Mouse (Mus musculus) cerebellum, postnatal 36 days (tissue): ENCODE results near the gene Rnf115.
"Not testable (repeated sequence)": the region's sequence is repeated elsewhere in the genome, so short reads cannot be mapped to it uniquely, and the experiment has no call there.

Source experiments
- DNase-seq, 2 experiments: peaks; one replicate each; pipeline ENCODE4 v3.0.0; 2021 to 2022; ENCODE audit warnings: mixed read lengths in 2 of 2

The Rnf115 gene

GRCm38 (mm10) chr3:96727343-96727827 lies at the start of gene Rnf115, which contains the start of gene Polr3c:
Rnf115 (plus strand) TSS chr3:96727664.
Polr3c (minus strand) TSS chr3:96727628.
- DNase-seq: peak; percentile 93 to 97

GRCm38 (mm10) chr3:96678456-96678855 lies 49.0 kb upstream of the Rnf115 start:
- no peak for DNase-seq

GRCm38 (mm10) chr3:96679159-96679674 lies 48.2 kb upstream of the Rnf115 start:
- DNase-seq: no peak

- no peak for DNase-seq
Observed at GRCm38 (mm10) chr3:96680269-96680956, 47.1 kb upstream of the Rnf115 start.

GRCm38 (mm10) chr3:96683496-96683895 lies 44.0 kb upstream of the Rnf115 start:
- no peak for DNase-seq

GRCm38 (mm10) chr3:96684151-96684821 lies 43.2 kb upstream of the Rnf115 start:
- DNase-seq: no peak

GRCm38 (mm10) chr3:96684822-96685156 lies 42.7 kb upstream of the Rnf115 start:
- DNase-seq: no peak

GRCm38 (mm10) chr3:96686057-96686456 lies 41.4 kb upstream of the Rnf115 start:
- not testable (repeated sequence) for DNase-seq

GRCm38 (mm10) chr3:96688854-96689253 lies 38.6 kb upstream of the Rnf115 start:
- DNase-seq: no peak

- DNase-seq: no peak
Observed at GRCm38 (mm10) chr3:96690298-96690697, 37.2 kb upstream of the Rnf115 start.

GRCm38 (mm10) chr3:96692506-96692905 lies 35.0 kb upstream of the Rnf115 start:
- no peak for DNase-seq

- no peak for DNase-seq
Observed at GRCm38 (mm10) chr3:96693579-96693978, 33.9 kb upstream of the Rnf115 start.

- peak; percentile 41 to 49 for DNase-seq
Observed at GRCm38 (mm10) chr3:96696198-96696765, 31.2 kb upstream of the Rnf115 start, which contains the start of gene Pias3. Pias3 (plus strand) TSS chr3:96696384.

- peak; percentile 78 to 85 for DNase-seq
Observed at GRCm38 (mm10) chr3:96696766-96697732, 30.4 kb upstream of the Rnf115 start.

GRCm38 (mm10) chr3:96698993-96699690 lies 28.3 kb upstream of the Rnf115 start:
- peak in 1 of 2 experiments; percentile 20 for DNase-seq

GRCm38 (mm10) chr3:96700376-96700775 lies 27.1 kb upstream of the Rnf115 start:
- DNase-seq: peak; percentile 20 to 28

- no peak for DNase-seq
Observed at GRCm38 (mm10) chr3:96701003-96701402, 26.5 kb upstream of the Rnf115 start.

GRCm38 (mm10) chr3:96704778-96705177 lies 22.7 kb upstream of the Rnf115 start:
- DNase-seq: peak in 1 of 2 experiments; percentile 33

- DNase-seq: no peak
Observed at GRCm38 (mm10) chr3:96706217-96706616, 21.2 kb upstream of the Rnf115 start.

GRCm38 (mm10) chr3:96706984-96707383 lies 20.5 kb upstream of the Rnf115 start:
- no peak for DNase-seq

GRCm38 (mm10) chr3:96707903-96708683 lies 19.4 kb upstream of the Rnf115 start, which contains the start of gene Nudt17:
Nudt17 (minus strand) TSS chr3:96708562.
- peak; percentile 87 to 89 for DNase-seq
